Mouse (Mus musculus): ENCODE results near the gene Unc93b1.

The Unc93b1 gene

GRCm38 (mm10) chr19:3935032-3935895 lies at the start of gene Unc93b1:
Gene Unc93b1 (plus strand): TSS chr19:3935186.
- DNase-seq (ENCODE audit: low read depth, low spot score), result no peak

GRCm38 (mm10) chr19:3889096-3889495 lies 45.9 kb upstream of the Unc93b1 start:
- DNase-seq (ENCODE audit: low read depth, low spot score), result no peak

- no peak for DNase-seq (ENCODE audit: low read depth, low spot score)
Observed at GRCm38 (mm10) chr19:3890181-3890580, 44.8 kb upstream of the Unc93b1 start.

GRCm38 (mm10) chr19:3893545-3894116 lies 41.4 kb upstream of the Unc93b1 start:
- DNase-seq (ENCODE audit: low read depth, low spot score), result no peak

- no peak for DNase-seq (ENCODE audit: low read depth, low spot score)
Observed at GRCm38 (mm10) chr19:3894294-3894693, 40.7 kb upstream of the Unc93b1 start.

- DNase-seq (ENCODE audit: low read depth, low spot score), result no peak
Observed at GRCm38 (mm10) chr19:3895171-3895631, 39.8 kb upstream of the Unc93b1 start.

GRCm38 (mm10) chr19:3896208-3896607 lies 38.8 kb upstream of the Unc93b1 start:
- DNase-seq (ENCODE audit: low read depth, low spot score), result no peak

GRCm38 (mm10) chr19:3897557-3897956 lies 37.4 kb upstream of the Unc93b1 start:
- no peak for DNase-seq (ENCODE audit: low read depth, low spot score)

GRCm38 (mm10) chr19:3898952-3899351 lies 36.0 kb upstream of the Unc93b1 start:
- DNase-seq (ENCODE audit: low read depth, low spot score), result no peak

- DNase-seq (ENCODE audit: low read depth, low spot score), result no peak
Observed at GRCm38 (mm10) chr19:3899618-3900017, 35.4 kb upstream of the Unc93b1 start.

GRCm38 (mm10) chr19:3902966-3903365 lies 32.0 kb upstream of the Unc93b1 start:
- DNase-seq (ENCODE audit: low read depth, low spot score), result no peak

- DNase-seq (ENCODE audit: low read depth, low spot score), result no peak
Observed at GRCm38 (mm10) chr19:3903648-3904362, 31.2 kb upstream of the Unc93b1 start.

- no peak for DNase-seq (ENCODE audit: low read depth, low spot score)
Observed at GRCm38 (mm10) chr19:3904363-3904675, 30.7 kb upstream of the Unc93b1 start.

- DNase-seq (ENCODE audit: low read depth, low spot score), result no peak
Observed at GRCm38 (mm10) chr19:3905261-3905969, 29.6 kb upstream of the Unc93b1 start.

- no peak for DNase-seq (ENCODE audit: low read depth, low spot score)
Observed at GRCm38 (mm10) chr19:3906326-3906725, 28.7 kb upstream of the Unc93b1 start.

GRCm38 (mm10) chr19:3906795-3907786 lies 27.9 kb upstream of the Unc93b1 start, which contains the start of gene Tcirg1:
Gene Tcirg1 (minus strand): TSS chr19:3907133.
- DNase-seq (ENCODE audit: low read depth, low spot score), result no peak

- DNase-seq (ENCODE audit: low read depth, low spot score), result no peak
Observed at GRCm38 (mm10) chr19:3907876-3908660, 26.9 kb upstream of the Unc93b1 start.

- DNase-seq (ENCODE audit: low read depth, low spot score), result no peak
Observed at GRCm38 (mm10) chr19:3910206-3910605, 24.8 kb upstream of the Unc93b1 start.

GRCm38 (mm10) chr19:3912337-3913204 lies 22.4 kb upstream of the Unc93b1 start, which contains the start of gene Ndufs8:
Gene Ndufs8 (minus strand): TSS chr19:3912774.
- DNase-seq (ENCODE audit: low read depth, low spot score), result peak; percentile 97

Measured in brain, embryonic 18.5 days (tissue).